Mouse (Mus musculus) monocyte, adult 2 months (primary cell): ENCODE data around the gene Mob3b.

Source experiments
- DNase-seq, 2 experiments: peaks; one replicate each; pipeline ENCODE4 v3.0.0; 2022; ENCODE audit warnings: low spot score in 2 of 2, low read depth in 1 of 2

Gene Mob3b

DNA sequence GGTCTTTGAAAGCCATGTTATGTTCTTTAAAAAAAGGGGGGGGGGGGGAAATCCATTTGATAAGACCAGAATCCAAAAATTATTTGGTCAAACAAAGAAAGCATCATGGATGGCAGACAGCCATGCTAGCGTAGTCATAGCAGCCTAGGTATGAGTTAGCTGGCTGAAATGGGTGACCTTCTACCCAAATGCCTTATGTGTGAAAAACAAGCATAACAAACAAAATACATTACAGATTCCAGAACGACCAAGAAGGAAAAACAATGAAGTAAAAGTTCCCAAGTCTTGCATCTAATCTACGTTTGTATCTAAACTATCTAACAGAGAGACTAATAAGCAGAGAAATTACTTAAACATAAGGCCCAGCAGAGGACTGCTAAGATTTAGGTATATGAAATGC is 6.6 kb downstream of the Mob3b start:
- DNase-seq = no peak

GRCm38 (mm10) chr4:35148326-35148725 is 9.0 kb downstream of the Mob3b start:
- no peak for DNase-seq

GRCm38 (mm10) chr4:35146597-35146996 is 10.7 kb downstream of the Mob3b start:
- no peak for DNase-seq

DNA sequence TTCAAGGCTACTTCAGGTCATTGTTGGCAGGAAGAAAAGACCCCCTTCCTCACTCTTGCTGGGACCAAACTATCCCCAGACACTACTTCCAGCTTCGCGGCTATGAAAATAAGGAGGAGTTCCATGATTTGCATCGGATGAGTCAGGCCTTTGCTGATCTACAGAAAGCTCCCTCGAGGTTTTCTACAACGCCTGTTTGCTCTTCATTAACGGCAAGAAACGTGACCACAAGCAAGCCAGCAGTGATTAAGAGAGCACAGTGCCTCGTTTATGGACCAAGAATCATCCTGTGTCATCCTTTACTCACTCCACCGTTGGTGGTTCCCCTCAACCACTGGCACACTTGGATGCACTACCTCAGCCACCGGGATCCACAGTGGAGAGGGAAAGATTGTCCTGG is 11.6 kb downstream of the Mob3b start:
- no peak for DNase-seq

GRCm38 (mm10) chr4:35143472-35144102 is 13.7 kb downstream of the Mob3b start:
- no peak for DNase-seq

DNA sequence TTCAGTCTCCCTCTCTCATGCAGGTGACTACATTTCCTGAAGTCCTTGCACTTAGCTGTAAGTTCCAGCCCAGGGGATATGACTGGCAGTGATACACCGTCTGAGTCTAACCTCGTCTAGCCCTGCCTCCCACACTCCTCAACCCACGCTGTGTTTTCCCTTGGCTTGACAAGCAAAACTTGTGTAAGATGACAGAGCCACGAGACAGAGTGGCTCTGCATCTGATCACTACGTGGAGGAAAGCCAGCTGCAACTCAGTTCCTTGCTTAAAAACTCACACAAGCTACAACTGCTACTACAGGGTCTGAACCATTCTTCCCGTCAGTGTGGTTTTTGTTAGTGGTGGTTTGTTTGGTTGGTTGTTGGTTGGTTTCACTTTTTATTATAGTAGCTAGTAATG is 17.0 kb downstream of the Mob3b start:
- DNase-seq = no peak

DNA sequence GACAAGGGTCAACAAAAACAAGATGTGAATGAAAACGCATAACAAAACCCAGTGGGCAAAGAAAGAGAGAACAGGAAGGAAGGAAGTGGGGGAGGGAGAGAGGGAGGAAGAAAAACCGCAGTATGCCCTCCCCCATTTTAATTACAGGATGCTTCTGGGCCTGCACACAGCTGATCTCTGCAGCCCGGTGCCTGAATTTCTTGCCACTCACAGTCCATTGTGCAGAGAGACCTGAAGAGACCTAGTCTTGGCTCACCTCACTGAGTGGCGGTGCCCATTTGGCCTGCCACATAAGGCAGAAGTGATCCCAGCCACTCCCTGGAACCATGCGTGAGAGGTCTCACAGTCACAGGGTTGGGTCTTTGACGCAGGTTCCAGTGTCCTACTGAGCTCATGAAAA is 19.2 kb downstream of the Mob3b start:
- no peak for DNase-seq

DNA sequence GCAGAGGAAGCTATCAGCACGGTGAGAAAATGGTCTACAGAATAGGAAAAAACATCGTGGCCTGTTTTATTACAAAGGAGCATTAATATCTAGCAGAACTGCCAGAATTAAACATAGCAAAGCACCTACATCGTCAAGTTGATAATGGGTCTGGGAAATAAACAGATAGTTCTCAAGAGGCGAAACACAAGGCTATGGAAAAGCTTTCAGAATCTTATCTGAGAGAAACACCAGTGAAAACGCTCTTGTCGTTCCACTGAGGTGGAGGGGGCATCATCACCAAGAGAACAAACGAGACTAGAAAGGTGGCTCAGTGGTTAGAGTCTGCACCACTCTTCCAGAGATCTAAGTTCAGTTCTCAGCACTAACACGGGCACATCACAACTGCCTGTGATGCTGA is 20.3 kb downstream of the Mob3b start:
- no peak for DNase-seq

DNA sequence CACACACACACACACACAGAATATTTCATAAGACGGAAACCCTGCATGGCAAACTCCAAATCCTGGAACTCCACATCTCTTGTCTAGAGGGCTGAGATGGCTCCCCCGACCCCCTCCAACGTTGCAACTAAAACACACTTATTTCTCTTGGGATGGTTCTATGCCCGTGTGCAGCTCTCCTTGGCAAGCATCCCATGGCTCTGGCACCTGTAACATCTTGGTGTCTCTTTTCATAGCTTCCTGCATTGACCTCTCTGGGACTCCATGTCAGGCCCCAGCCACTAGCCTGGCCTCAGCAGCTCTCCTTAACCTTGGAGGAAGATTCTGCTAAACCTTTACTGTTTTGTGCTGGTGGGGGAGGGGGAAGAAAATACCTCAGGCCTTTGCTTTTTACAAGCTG is 21.5 kb downstream of the Mob3b start:
- DNase-seq = no peak

- no peak for DNase-seq
Observed at GRCm38 (mm10) chr4:35134846-35135611, 22.3 kb downstream of the Mob3b start.

DNA sequence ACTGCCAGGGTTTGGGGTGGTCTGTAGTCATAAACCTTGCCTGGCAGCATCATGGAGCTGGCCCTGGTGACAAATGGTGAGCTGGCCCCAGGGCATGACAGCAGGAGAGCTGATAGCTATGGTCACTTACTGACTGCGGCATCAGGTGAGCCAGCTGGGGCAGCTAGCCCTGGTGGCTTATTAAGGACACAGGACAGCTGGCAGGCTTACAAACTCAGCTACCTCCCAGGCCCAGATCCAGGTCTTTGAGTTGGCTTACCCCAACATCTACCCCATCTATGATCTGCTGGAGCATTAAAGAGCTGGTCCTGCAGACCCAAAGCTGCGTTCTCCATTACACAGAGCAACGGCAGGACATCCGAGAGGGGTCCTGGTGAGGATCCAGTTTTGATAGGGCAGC is 23.9 kb downstream of the Mob3b start:
- DNase-seq = no peak

GRCm38 (mm10) chr4:35131592-35131991 is 25.7 kb downstream of the Mob3b start:
- DNase-seq = peak in 1 of 2 experiments; percentile 51

GRCm38 (mm10) chr4:35130411-35130948 is 26.8 kb downstream of the Mob3b start:
- DNase-seq = peak; percentile 65 to 71

DNA sequence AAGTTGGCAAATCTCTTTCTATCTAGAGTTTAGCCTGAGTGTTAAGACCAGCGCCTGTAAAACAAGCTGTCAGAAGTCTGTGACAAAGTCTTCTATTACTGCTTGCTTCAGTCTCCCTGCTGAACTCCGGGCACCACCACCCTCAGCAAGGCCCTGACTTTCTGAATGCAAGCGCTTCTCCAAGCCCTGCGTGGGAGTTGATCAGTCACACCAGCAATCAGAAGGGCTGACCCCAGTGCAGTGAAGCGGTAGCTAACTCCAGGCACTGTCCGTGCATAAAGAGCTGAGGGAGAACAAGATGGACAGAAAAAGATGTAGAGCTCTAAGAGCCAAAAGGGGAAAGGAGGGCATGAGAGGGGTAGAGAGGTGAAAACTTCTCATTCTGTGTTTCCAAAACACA is 29.5 kb downstream of the Mob3b start:
- DNase-seq = no peak

DNA sequence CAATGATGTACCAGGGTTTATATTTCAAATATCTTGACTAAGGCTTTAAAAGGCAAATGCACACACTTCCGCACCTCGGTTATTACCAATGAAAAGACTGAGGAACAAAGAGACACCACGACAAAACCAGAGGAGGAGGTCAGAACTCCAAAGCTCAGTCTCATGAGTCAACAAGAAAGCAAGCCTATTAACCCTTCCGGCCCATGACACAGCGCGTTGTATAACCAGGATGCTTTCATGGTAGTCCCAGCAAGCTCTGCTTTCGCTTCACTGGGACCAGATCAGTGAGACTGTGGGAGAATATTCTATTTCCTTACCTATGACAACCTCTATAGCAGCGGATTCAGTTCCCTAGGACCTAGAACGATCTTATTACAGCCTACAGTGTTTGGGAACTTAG is 30.5 kb downstream of the Mob3b start:
- DNase-seq = no peak

GRCm38 (mm10) chr4:35125299-35125777 is 31.9 kb downstream of the Mob3b start:
- no peak for DNase-seq

DNA sequence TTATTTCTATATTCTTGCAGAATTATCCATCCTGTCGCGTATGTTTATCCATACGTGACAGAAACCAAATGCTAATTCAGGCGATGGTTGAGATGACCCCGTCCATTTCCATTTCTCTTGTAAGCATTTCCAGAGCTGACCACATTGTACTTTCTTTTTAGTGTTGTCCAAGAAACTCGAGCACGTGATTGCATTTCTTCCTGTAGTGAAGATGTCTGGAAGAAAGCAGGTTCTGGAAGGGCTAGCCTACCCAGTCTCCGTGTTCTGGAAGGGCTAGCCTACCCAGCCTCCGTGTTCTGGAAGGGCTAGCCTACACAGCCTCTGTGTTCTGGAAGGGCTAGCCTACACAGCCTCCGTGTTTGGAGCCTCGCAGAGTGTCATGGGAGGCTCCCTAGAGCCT is 33.3 kb downstream of the Mob3b start:
- no peak for DNase-seq

GRCm38 (mm10) chr4:35123087-35123486 is 34.2 kb downstream of the Mob3b start:
- no peak for DNase-seq

DNA sequence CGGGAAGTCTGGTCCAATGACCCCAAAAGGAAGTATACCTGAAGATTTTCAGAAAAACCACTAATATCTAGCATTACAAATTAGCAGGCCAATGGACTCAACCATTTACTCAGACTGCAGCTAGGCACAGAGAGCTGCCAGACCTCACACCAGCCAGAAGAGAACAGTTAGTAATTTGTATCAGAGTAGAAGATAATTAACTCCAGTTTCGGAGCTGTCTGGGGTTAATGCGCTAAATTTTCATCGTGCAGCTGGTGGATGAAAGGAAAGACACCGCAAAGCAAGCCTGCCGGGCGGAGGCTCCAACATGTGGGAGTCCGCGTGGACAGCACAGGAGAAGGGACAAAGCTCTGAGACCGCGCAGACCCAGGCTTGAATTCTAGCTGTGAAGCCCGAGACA is 36.2 kb downstream of the Mob3b start:
- DNase-seq = no peak

GRCm38 (mm10) chr4:35120575-35120974 is 36.7 kb downstream of the Mob3b start:
- DNase-seq = no peak

DNA sequence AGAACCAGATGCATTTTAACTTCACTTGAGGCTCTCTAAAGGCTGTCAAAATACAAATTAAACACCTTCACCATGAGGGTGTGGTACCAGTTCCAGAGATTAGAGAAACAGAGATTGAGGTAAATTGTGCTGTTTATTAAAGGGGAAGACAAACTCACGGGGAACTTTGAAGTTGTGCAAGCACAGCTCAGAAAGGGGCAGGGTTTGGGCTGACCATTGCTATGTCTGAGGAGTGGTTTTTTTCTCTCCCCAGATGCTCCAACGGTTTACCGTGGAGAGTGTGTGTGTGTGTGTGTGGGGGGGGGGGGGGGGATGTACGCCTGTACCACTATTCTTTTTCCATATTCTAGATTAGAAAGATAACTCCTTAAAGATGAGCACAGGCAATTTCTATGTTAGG is 37.1 kb downstream of the Mob3b start:
- peak in 1 of 2 experiments; percentile 40 for DNase-seq

GRCm38 (mm10) chr4:35118851-35119250 is 38.4 kb downstream of the Mob3b start:
- no peak for DNase-seq
